Mouse (Mus musculus) forebrain, postnatal 0 days (tissue): ENCODE measurements around the gene Dll1. TPM values are rescaled to one million over a fixed set of nuclear protein-coding genes. Genes with fewer than 3 reads are reported as not detected.

Experiments used
- ATAC-seq: fragments of 200-750 bp; cut with Nextera tagmentation; 2 replicates; pipeline ENCODE4 v1.8.0; 2017; ENCODE audit warnings: mild to moderate bottlenecking, moderate library complexity
- DNase-seq: peaks from one replicate; pipeline ENCODE4 v3.0.0-alpha.2; 2015
- H3K27ac ChIP-seq: fragments of 300-500 bp; sonication (generic); 2 replicates; pipeline ENCODE4 v1.5.1; 2014; ENCODE audit warnings: low read depth, mild to moderate bottlenecking, antibody characterized with exemption, low read length, moderate library complexity, mixed read lengths
- H3K27me3 ChIP-seq: fragments of 300-500 bp; sonication (generic); 2 replicates; pipeline ENCODE4 v1.6.1; 2014; ENCODE audit warnings: mild to moderate bottlenecking, low read length, mixed read lengths; ENCODE audit not compliant: insufficient read depth
- H3K36me3 ChIP-seq: fragments of 300-500 bp; sonication (generic); 2 replicates; pipeline ENCODE4 v1.6.1; 2014; ENCODE audit warnings: mild to moderate bottlenecking, moderate library complexity; ENCODE audit not compliant: insufficient read depth
- H3K4me1 ChIP-seq: fragments of 300-500 bp; sonication (generic); 2 replicates; pipeline ENCODE4 v1.6.1; 2014; ENCODE audit warnings: antibody characterized with exemption; ENCODE audit not compliant: insufficient read depth
- H3K4me2 ChIP-seq: fragments of 300-500 bp; sonication (generic); 2 replicates; pipeline ENCODE4 v1.6.1; 2014; ENCODE audit warnings: low read depth, mild to moderate bottlenecking, moderate library complexity
- H3K4me3 ChIP-seq: fragments of 300-500 bp; sonication (generic); 2 replicates; pipeline ENCODE4 v1.5.1; 2014; ENCODE audit warnings: low read depth, low read length, mixed read lengths
- H3K9ac ChIP-seq: fragments of 300-500 bp; sonication (generic); 2 replicates; pipeline ENCODE4 v1.6.1; 2014; ENCODE audit warnings: mild to moderate bottlenecking
- H3K9me3 ChIP-seq: fragments of 300-500 bp; sonication (generic); 2 replicates; pipeline ENCODE4 v1.6.1; 2016; ENCODE audit warnings: low read length
- CTCF ChIP-seq: sonication (generic); IDR thresholded peaks from 2 replicates; pipeline ENCODE4 v1.5.1; 2016; ENCODE audit warnings: antibody characterized with exemption, control low read depth, low read depth
- WGBS: fragments of 180-500 bp; shearing (Covaris S2); extraction: QIAGEN DNeasy Blood & Tissue Kit; methylation state at CpG from one replicate; pipeline ENCODE4 v1.1.7; 2014; 5-methylcytosine and 5-hydroxymethylcytosine counted together
- polyA plus RNA-seq: library from polyadenylated mRNA; unstranded; fragments of >200 nt; fragmentation: Nextera tagmentation; extraction: Ambion mirVana; gene quantifications from 2 replicates; pipeline ENCODE4 v1.2.1, GENCODE M21; 2015
- total RNA-seq: library from RNA; depleted of rRNA; stranded (reverse); fragments of >200 nt; gene quantifications from 2 replicates; pipeline ENCODE4 v1.2.3, GENCODE M21; 2014

The Dll1 gene
- total and polyA plus RNA-seq, 2 experiments from 2014 or later = 12.3 to 31.9 TPM

GRCm38 (mm10) chr17:15416596-15417215 is 40.0 kb upstream of the Dll1 start:
- 95% methylated on average over 12 of the region's 12 CpGs for WGBS
- no peak overlapping the region for H3K9ac ChIP-seq
- no peaks in the 10 kb centered on the region for H3K4me1 ChIP-seq
- DNase-seq = no peak
- no peak overlapping the region for H3K4me2 ChIP-seq
- H3K27me3 ChIP-seq = no peaks in the 10 kb centered on the region
- peaks cover 89% of the 10 kb centered on the region for H3K36me3 ChIP-seq
- no peaks in the 10 kb centered on the region for H3K9me3 ChIP-seq
- TF ChIP-seq CTCF = no peak
- no peak overlapping the region for H3K27ac ChIP-seq
- no peak for ATAC-seq
- H3K4me3 ChIP-seq = no peak overlapping the region

GRCm38 (mm10) chr17:15410861-15411260 is 34.2 kb upstream of the Dll1 start:
- Histone ChIP-seq H3K4me2 (no peak overlapping the region), H3K36me3 (peaks cover 86% of the 10 kb centered on the region), H3K4me3 (no peak overlapping the region), H3K9ac (no peak overlapping the region), H3K9me3 (no peaks in the 10 kb centered on the region), H3K27ac (no peak overlapping the region), H3K4me1 (no peaks in the 10 kb centered on the region), H3K27me3 (no peaks in the 10 kb centered on the region)
- ATAC-seq = no peak
- DNase-seq = no peak
- TF ChIP-seq CTCF = no peak
- 95% methylated on average over 1 of the region's 1 CpGs for WGBS

GRCm38 (mm10) chr17:15409261-15409660 is 32.6 kb upstream of the Dll1 start:
- H3K9ac ChIP-seq = no peak overlapping the region
- H3K36me3 ChIP-seq = peaks cover 78% of the 10 kb centered on the region
- no peak for DNase-seq
- H3K4me1 ChIP-seq = no peaks in the 10 kb centered on the region
- H3K4me3 ChIP-seq = no peak overlapping the region
- H3K4me2 ChIP-seq = no peak overlapping the region
- no peaks in the 10 kb centered on the region for H3K9me3 ChIP-seq
- no peaks in the 10 kb centered on the region for H3K27me3 ChIP-seq
- no peak for TF ChIP-seq CTCF
- WGBS = 86% methylated on average over 10 of the region's 10 CpGs
- ATAC-seq = no peak
- no peak overlapping the region for H3K27ac ChIP-seq

GRCm38 (mm10) chr17:15406576-15406975 is 29.9 kb upstream of the Dll1 start:
- Histone ChIP-seq H3K9me3 (no peaks in the 10 kb centered on the region), H3K4me3 (no peak overlapping the region), H3K36me3 (peaks cover 82% of the 10 kb centered on the region), H3K9ac (no peak overlapping the region), H3K27me3 (no peaks in the 10 kb centered on the region), H3K27ac (no peak overlapping the region), H3K4me1 (no peaks in the 10 kb centered on the region), H3K4me2 (no peak overlapping the region)
- 90% methylated on average over 2 of the region's 2 CpGs for WGBS
- DNase-seq (no peak), ATAC-seq (no peak)
- TF ChIP-seq CTCF = no peak

- Histone ChIP-seq H3K9me3 (no peaks in the 10 kb centered on the region), H3K4me2 (no peak overlapping the region), H3K27ac (no peak overlapping the region), H3K27me3 (no peaks in the 10 kb centered on the region), H3K9ac (no peak overlapping the region), H3K36me3 (peaks cover 41% of the 10 kb centered on the region), H3K4me1 (peaks cover 9% of the 10 kb centered on the region; the same call in 1 of the 2 replicates), H3K4me3 (no peak overlapping the region)
- DNase-seq (no peak), ATAC-seq (no peak)
- WGBS = 98% methylated on average over 17 of the region's 17 CpGs
- no peak for TF ChIP-seq CTCF
Measured at GRCm38 (mm10) chr17:15401716-15402115, 25.0 kb upstream of the Dll1 start.

GRCm38 (mm10) chr17:15395997-15396675 is 19.5 kb upstream of the Dll1 start, which contains the start of gene Fam120b:
Gene Fam120b (plus strand): TSS chr17:15396202.
- Histone ChIP-seq H3K9me3 (no peaks in the 10 kb centered on the region), H3K4me3 (peak within 1 kb of the TSS; percentile 78), H3K9ac (peak within 1 kb of the TSS; percentile 95), H3K27me3 (no peaks in the 10 kb centered on the region), H3K36me3 (no peaks in the 10 kb centered on the region), H3K4me1 (peaks cover 9% of the 10 kb centered on the region; the same call in 1 of the 2 replicates), H3K27ac (peak within 1 kb of the TSS; percentile 93), H3K4me2 (peak within 1 kb of the TSS; percentile 90)
- WGBS = 1% methylated on average over 31 of the region's 31 CpGs
- ATAC-seq (peak; percentile 98), DNase-seq (peak; percentile 96)
- TF ChIP-seq CTCF = no peak

GRCm38 (mm10) chr17:15389356-15389755 is 12.7 kb upstream of the Dll1 start:
- no peak overlapping the region for H3K4me3 ChIP-seq
- no peaks in the 10 kb centered on the region for H3K27me3 ChIP-seq
- no peak for ATAC-seq
- H3K4me2 ChIP-seq = no peak overlapping the region
- no peak for DNase-seq
- WGBS = 84% methylated on average over 8 of the region's 8 CpGs
- H3K9me3 ChIP-seq = no peaks in the 10 kb centered on the region
- H3K36me3 ChIP-seq = no peaks in the 10 kb centered on the region
- H3K27ac ChIP-seq = no peak overlapping the region
- H3K9ac ChIP-seq = no peak overlapping the region
- no peak for TF ChIP-seq CTCF
- no peaks in the 10 kb centered on the region for H3K4me1 ChIP-seq
